Mouse (Mus musculus) cerebellum, adult 2 months (tissue): ENCODE measurements at regions not wholly inside any gene's neighbourhood (a gene's known extent, or its start where the extent isn't known, plus 50 kb on each side); places are given as distances from the start of the nearest gene placed in this dataset.
A peak's percentile ranks its signal among the peaks of the same experiment; 100 is the strongest.

Source experiments
- DNase-seq, 2 experiments: peaks; one replicate each; pipeline ENCODE4 v3.0.0; 2021
- H3K27ac ChIP-seq: fragments of 200-500 bp; 2 replicates; pipeline ENCODE4 v1.5.1; 2012; ENCODE audit warnings: low read length, control low read depth, inconsistent platforms; ENCODE audit not compliant: insufficient read depth
- H3K27me3 ChIP-seq: fragments of 200-500 bp; 2 replicates; pipeline ENCODE4 v1.6.1; 2012; ENCODE audit warnings: inconsistent platforms, mild to moderate bottlenecking, low read length, moderate library complexity; ENCODE audit not compliant: control insufficient read depth, insufficient read depth
- H3K4me1 ChIP-seq: fragments of 200-500 bp; 2 replicates; pipeline ENCODE4 v1.6.1; 2011; ENCODE audit warnings: low read length; ENCODE audit not compliant: control insufficient read depth, insufficient read depth
- H3K4me3 ChIP-seq: fragments of 200-500 bp; replicated peaks from 2 replicates; pipeline ENCODE3; 2011; ENCODE audit warnings: mild to moderate bottlenecking, low read depth, low read length, control low read depth; ENCODE audit not compliant: insufficient read depth
- CTCF ChIP-seq: fragments of 200-500 bp; IDR thresholded peaks from 2 replicates; pipeline ENCODE4 v1.5.1; 2011; ENCODE audit warnings: low read depth, mild to moderate bottlenecking, control low read depth, low read length, moderate library complexity, borderline replicate concordance; ENCODE audit not compliant: insufficient read depth
- POLR2A ChIP-seq: fragments of 200-500 bp; IDR thresholded peaks from 2 replicates; pipeline ENCODE4 v1.6.1; 2011; ENCODE audit warnings: low read length, control low read depth, borderline replicate concordance; ENCODE audit not compliant: insufficient read depth
- WGBS: fragments of 180-500 bp; shearing (Covaris S2); methylation state at CpG from one replicate; pipeline ENCODE4 v1.1.7; 2018; 5-methylcytosine and 5-hydroxymethylcytosine counted together

GRCm38 (mm10) chr10:37349261-37349660 is 210.5 kb upstream of the Marcks start:
- Histone ChIP-seq H3K4me1 (no peaks in the 10 kb centered on the region), H3K27ac (no peak overlapping the region), H3K27me3 (no peaks in the 10 kb centered on the region), H3K4me3 (no peak overlapping the region)
- TF ChIP-seq CTCF (no peak), POLR2A (no peak)
- no peak for DNase-seq
- 97% methylated on average over 1 of the region's 1 CpGs for WGBS

- no peaks in the 10 kb centered on the region for H3K27me3 ChIP-seq
- peaks cover 2% of the 10 kb centered on the region; the same call in 1 of the 2 replicates for H3K4me1 ChIP-seq
- no peak for DNase-seq
- H3K27ac ChIP-seq: no peak overlapping the region
- TF ChIP-seq CTCF (no peak), POLR2A (no peak)
- WGBS: 70% methylated on average over 3 of the region's 3 CpGs
- H3K4me3 ChIP-seq: no peak overlapping the region
These were observed 209.7 kb upstream of the Marcks start for GRCm38 (mm10) chr10:37348416-37348815.

GRCm38 (mm10) chr10:37347661-37348060 is 208.9 kb upstream of the Marcks start:
- 91% methylated on average over 3 of the region's 3 CpGs for WGBS
- TF ChIP-seq CTCF: no peak
- TF ChIP-seq POLR2A: no peak
- Histone ChIP-seq H3K4me1 (peaks cover 5% of the 10 kb centered on the region; the same call in 1 of the 2 replicates), H3K27me3 (no peaks in the 10 kb centered on the region), H3K27ac (no peak overlapping the region), H3K4me3 (no peak overlapping the region)
- no peak for DNase-seq

- TF ChIP-seq CTCF (no peak), POLR2A (no peak)
- H3K27me3 ChIP-seq: no peaks in the 10 kb centered on the region
- no peak overlapping the region for H3K4me3 ChIP-seq
- peaks cover 9% of the 10 kb centered on the region; the same call in 1 of the 2 replicates for H3K4me1 ChIP-seq
- H3K27ac ChIP-seq: no peak overlapping the region
- peak; percentile 50 to 85 for DNase-seq
These were observed 204.0 kb upstream of the Marcks start for GRCm38 (mm10) chr10:37342675-37343074.

- Histone ChIP-seq H3K4me1 (peaks cover 9% of the 10 kb centered on the region; the same call in 1 of the 2 replicates), H3K4me3 (no peak overlapping the region), H3K27ac (no peak overlapping the region), H3K27me3 (no peaks in the 10 kb centered on the region)
- 97% methylated on average over 3 of the region's 3 CpGs for WGBS
- DNase-seq: no peak
- TF ChIP-seq POLR2A: no peak
- no peak for TF ChIP-seq CTCF
These were observed 200.9 kb upstream of the Marcks start for GRCm38 (mm10) chr10:37339658-37340057.

- H3K27ac ChIP-seq: no peak overlapping the region
- TF ChIP-seq CTCF: no peak
- no peak for TF ChIP-seq POLR2A
- 87% methylated on average over 4 of the region's 4 CpGs for WGBS
- DNase-seq: no peak
- peaks cover 5% of the 10 kb centered on the region; the same call in 1 of the 2 replicates for H3K4me1 ChIP-seq
- H3K27me3 ChIP-seq: no peaks in the 10 kb centered on the region
- H3K4me3 ChIP-seq: no peak overlapping the region
These were observed 199.6 kb upstream of the Marcks start for GRCm38 (mm10) chr10:37338073-37338912.

GRCm38 (mm10) chr10:37337172-37337620 is 198.5 kb upstream of the Marcks start:
- no peak overlapping the region for H3K4me3 ChIP-seq
- WGBS: 64% methylated on average over 3 of the region's 3 CpGs
- H3K27ac ChIP-seq: no peak overlapping the region
- TF ChIP-seq POLR2A: no peak
- TF ChIP-seq CTCF: no peak
- no peak for DNase-seq
- no peaks in the 10 kb centered on the region for H3K27me3 ChIP-seq
- peaks cover 2% of the 10 kb centered on the region; the same call in 1 of the 2 replicates for H3K4me1 ChIP-seq

- Histone ChIP-seq H3K4me3 (no peak overlapping the region), H3K4me1 (no peaks in the 10 kb centered on the region), H3K27ac (no peak overlapping the region), H3K27me3 (no peaks in the 10 kb centered on the region)
- TF ChIP-seq CTCF (no peak), POLR2A (no peak)
- no peak for DNase-seq
- 87% methylated on average over 3 of the region's 3 CpGs for WGBS
These were observed 196.4 kb upstream of the Marcks start for GRCm38 (mm10) chr10:37335148-37335547.

GRCm38 (mm10) chr10:37326168-37326534 is 187.4 kb upstream of the Marcks start:
- 88% methylated on average over 3 of the region's 3 CpGs for WGBS
- Histone ChIP-seq H3K27me3 (no peaks in the 10 kb centered on the region), H3K27ac (no peak overlapping the region), H3K4me1 (no peaks in the 10 kb centered on the region), H3K4me3 (no peak overlapping the region)
- TF ChIP-seq POLR2A: no peak
- TF ChIP-seq CTCF: no peak
- DNase-seq: no peak
